Mouse (Mus musculus) adipocyte (in vitro differentiated cells): ENCODE measurements around the gene Sectm1b.
A peak's percentile ranks its signal among the peaks of the same experiment; 100 is the strongest.
"Not testable (repeated sequence)": the region's sequence is repeated elsewhere in the genome, so short reads cannot be mapped to it uniquely, and the experiment has no call there.

Experiments
- DNase-seq: peaks from one replicate; pipeline ENCODE4 v3.0.0-alpha.2; 2016; ENCODE audit warnings: low spot score

The Sectm1b gene

DNA sequence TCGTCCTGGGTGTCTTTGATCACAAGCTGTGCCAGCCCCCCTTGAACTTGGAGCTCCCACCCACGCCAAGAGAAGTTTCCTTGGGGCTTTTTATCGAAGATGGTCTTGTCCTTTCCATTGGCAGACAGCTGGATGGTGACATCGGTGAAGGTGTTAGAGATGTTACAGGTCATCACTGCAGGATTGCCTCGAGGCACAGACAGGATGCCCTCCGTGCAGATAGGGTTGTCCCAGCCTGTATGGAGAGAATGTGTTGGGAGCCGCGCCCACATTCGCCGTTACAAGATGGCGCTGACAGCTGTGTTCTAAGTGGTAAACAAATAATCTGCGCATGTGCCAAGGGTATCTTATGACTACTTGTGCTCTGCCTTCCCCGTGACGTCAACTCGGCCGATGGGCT, 6.3 kb upstream of the Sectm1b start:
- DNase-seq = not testable (repeated sequence)

DNA sequence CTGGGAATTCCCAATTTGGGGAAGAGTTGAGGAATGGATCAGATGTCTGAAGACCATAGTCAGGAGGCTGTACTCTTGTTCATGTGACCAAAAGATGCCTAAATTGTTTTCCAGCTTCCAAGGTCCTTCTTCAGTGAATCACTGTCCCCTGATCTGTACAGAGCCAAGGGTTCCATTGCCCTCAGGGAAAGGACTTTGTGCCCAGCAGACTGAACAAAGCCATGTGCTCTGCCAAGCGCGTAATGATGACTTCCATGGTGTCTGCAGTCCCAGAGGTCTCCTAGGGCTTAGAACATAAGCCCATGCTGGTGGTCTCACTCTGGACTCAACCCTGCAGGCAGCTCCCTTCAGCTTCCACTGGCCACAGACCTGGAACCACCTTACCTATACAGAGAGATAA, 4.5 kb upstream of the Sectm1b start:
- DNase-seq = no peak

DNA sequence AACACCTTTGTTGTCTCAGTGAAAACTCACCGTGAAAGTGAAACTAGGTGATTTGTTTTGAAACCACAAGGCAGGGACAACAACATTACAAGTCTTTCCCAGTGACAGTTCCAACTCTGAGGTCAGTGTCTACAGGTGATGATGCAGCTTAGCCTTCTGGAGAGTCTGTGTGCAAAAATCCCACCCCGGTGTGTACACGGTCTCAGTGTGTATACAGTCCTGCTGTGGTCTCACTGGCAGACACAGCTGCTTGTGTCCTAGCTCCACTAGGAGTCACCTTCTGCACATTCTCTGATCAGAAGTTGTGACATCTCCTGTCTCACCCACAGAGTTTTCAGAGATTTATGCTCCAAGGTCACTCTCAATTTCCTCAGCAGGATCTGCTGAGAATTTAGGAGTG, 828 bp upstream of the Sectm1b start:
- peak; percentile 29 for DNase-seq

DNA sequence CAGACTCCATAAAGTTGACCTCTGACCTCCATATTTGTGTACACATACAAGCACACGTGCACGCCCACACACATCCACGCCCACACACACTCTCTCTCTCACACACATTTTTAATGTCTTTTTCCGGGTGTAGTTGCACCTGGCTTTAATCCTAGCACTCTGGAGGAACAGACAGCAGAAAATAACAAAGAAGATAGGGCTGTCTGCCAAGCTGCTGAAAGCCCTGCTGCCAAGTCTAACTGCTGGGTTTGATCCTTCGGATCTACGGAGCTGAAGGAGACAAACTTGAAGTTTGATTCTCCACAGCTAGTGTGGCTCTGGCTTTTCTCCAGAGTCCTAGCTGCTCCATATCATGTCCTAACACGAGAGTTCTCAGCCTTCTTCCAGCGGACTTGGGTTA, 1.8 kb downstream of the Sectm1b start:
- DNase-seq = peak; percentile 41

DNA sequence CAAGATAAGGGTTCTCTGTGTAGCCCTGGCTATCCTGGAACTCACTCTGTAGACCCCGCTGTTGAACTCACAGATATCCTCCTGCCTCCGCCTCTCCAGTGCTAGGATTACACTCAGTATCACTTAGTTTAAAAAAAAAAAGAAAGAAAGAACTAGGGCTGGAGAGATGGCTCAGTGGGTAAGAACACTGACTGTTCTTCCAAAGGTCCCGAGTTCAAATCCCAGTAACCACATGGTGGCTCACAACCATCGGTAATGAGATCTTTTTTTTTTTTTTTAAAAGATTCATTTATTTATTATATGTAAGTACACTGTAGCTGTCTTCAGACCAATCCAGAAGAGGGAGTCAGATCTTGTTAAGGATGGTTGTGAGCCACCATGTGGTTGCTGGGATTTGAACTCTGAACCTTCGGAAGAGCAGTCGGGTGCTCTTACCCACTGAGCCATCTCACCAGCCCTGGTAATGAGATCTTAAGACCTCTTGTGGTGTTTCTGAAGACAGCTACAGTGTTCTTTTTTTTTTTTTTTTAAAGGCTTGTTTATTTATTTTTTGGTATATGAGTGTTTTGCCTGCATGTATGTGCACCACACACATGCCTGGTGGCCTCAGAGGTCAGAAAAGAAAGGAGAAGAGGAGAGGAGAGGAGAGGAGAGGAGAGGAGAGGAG, 2.8 kb downstream of the Sectm1b start:
- not testable (repeated sequence) for DNase-seq

DNA sequence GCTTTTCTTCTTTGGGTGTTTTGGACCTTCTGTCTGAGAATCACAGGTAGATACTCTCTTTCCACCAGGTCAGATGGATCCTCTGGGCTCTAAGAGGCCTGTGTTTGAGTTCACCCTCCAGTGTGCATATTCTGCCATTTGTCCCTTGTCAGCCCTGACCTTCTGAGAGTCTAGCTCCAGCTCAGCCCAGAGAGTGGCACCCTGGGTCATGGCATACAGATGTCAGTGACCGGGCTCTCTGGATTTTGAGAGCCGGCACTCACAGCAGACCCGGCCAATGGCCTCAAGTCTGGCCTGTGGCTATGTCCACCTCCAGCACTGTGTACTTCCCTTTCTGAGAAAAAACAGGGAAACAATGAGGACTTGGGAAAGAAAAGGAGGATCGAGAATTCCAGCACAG, 3.9 kb downstream of the Sectm1b start:
- no peak for DNase-seq

DNA sequence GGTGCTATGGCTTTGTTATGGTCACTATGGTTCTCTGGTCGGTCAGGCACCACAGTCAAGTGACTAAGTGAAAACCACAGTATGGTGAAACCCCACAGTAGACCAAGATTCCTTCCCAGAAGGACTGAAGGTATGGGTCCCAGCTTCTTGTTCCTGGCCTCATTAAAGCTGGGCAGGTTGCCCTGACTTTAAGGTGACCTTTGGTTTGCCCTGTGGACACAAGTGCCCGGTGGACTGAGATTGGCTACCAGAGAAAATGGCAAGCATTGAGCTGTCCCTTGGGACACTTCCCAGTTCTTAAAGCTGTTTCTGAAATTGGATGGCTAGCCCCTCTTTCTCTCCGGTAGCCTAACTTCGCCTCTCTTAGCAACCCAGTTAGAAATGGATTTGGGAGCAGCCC, 4.4 kb downstream of the Sectm1b start:
- no peak for DNase-seq

DNA sequence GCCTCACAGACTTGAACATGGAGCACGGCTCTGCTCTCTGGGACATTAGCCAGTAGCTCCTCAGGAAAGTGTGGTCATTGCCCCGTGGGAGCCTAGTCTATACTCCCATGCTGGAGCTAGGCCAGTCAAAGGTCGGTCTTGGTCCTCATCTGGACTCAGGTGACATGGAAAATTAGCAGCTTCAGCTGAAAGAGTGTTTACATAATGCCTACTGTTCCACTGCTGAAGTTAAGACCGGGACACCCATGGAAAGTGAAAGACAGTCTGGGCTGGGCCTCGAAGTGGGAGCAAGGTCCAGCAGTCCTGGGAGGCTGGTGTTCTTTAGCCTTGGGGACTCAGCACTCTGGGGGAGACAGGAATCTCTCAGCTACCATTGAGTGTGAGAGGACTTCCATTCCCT, 5.2 kb downstream of the Sectm1b start:
- DNase-seq = no peak

DNA sequence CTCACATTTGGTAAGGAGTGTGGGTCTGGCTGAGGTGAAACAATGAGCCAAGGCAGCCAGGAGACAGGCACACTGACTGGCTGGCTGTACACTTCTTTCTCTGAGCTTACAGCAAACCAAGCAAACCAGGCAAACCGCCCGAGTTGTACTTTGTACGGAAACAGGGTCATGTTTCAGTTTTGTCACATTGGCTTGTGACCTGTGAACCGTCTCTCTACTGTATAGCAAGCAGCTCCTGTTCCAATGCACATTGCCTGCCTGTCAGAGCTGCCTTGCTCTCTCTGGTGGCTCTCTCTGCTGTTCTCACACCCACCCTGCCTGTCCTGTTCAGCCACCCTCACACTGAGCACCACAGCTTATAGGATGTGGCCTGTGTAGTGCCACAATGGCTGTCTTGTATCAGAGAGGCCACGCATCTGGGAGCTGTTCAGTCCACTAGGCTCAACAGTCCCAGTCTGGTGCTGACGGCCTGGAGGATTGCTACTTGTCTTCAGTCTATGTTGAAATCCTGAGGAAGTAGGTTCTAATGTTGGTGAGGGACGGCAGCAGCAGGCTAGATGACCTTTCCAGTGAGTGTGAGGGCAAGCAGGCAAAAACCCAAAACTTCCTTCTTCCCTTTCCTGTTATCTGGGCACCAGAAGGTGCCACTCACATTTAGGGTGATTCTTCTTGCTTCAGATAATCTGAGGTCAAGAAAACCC, 6.7 kb downstream of the Sectm1b start:
- peak; percentile 58 for DNase-seq

DNA sequence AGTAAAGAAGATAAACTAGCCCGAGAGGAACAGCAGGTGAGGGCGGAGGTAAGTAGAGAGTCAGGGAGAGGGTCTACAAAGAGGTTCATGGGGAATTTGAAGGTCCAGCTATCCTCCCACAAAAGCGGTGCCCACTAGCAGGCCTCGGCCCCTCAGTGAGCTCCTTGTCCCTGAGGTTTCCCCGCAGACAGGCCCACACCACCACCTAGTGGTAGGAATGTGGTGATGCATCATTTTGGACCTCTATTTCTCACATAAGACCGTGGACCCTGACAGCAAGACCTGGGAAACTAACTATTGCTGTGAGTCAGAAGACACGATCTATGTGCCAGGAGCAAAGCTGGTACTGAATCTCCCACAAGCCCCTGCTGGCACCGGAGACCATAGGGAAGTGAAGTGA, 9.8 kb downstream of the Sectm1b start:
- DNase-seq = peak; percentile 53

DNA sequence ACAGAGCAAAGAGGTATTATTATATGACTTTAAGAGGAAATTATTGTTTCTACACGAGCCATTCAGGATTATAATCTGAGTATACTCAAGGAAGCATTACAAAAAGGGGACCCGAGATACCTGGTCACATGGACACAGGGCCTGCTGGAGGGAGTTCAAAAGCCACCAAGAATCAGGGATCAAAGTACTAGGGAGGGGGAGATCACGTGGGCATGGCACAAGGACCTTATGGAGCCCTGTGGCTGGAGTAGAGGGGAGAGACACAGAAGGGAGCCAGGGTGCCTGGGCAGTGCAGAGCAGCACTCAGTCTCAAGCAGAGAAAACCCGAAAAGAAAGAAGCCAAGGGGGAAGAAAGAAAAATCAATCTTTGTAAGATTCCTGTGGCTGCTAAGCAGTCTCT, 11.0 kb downstream of the Sectm1b start:
- no peak for DNase-seq

DNA sequence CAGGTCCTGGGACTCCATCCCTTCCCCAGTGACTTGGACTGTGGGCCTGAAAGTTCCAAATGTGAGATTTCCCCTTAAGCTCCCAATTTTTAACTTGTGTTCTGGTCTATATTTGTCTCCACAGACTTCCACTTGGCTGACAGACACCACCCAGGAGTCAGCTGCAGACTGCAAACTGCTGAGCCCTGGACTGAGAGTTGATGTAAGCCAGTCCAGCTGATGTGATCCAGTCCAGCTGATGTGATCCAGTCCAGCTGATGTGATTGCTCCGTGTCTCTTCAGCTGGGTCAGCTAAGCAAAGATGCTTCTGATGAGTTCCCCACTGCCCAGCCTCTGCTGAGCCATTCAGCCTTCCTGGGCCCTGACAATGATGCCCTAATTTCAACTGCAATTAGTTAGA, 11.6 kb downstream of the Sectm1b start:
- DNase-seq = no peak

DNA sequence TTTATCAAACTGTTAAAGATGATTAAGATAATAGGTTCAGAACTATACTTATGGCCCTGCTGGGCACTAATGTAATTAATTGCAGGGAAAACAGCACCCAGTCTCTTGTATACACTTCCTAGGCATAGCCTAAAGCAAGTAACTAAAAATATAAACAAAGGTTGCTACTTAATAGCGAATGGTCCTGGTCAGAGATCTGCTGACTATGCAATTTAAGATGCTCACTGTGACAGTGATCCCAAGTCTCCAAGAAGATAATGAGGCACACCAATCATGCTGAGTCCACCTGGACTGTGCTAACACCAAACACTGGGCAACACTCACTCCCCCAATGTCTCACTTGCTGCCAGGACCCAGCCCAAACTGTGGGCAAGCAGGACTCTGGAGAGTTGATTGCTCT, 13.5 kb downstream of the Sectm1b start:
- DNase-seq = no peak

DNA sequence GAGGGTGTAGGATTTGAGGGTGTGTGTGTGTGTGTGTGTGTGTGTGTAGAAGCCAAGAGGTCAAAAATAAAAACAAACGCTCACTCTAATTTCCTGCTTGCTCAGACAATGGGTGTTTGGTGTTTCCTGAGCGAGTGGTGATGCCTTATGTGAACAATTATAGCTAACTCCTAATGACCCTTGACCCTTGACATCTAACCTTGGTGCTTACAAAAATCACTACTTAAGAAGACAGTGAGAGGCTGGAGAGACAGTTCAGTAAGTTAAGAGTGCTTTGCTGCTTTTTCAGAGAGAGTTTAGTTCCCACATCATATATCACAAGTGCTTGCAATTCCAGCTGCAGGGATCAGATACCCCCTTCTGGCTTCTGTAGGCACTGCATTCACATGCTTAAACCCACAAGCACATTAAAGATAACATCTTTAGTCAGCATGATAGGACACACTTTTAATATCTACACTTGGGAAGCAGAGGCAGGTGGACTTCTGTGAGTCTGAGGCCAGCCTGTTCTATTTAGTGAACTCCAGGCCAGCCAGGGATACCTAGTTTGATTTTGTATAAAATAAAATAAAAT, 15.5 kb downstream of the Sectm1b start:
- no peak for DNase-seq

DNA sequence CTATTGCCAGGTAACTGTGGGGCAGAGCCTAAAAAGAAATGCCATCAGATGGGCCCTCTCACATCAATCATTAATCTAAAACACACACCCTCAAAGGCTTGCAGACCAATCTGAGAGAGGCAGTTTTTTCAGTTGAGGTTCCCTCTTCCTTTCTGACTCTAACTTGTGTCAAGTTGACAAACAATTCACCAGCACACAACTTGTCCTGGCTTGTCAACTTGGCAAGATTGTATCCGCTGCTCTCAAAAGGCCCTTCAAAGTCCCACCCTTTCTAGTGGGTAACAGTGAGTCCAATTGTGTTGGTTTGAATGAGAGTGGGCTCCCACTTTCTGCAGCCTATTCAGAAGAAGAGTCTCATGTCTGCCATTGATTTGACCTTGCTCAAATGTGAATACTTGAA, 18.1 kb downstream of the Sectm1b start:
- no peak for DNase-seq

DNA sequence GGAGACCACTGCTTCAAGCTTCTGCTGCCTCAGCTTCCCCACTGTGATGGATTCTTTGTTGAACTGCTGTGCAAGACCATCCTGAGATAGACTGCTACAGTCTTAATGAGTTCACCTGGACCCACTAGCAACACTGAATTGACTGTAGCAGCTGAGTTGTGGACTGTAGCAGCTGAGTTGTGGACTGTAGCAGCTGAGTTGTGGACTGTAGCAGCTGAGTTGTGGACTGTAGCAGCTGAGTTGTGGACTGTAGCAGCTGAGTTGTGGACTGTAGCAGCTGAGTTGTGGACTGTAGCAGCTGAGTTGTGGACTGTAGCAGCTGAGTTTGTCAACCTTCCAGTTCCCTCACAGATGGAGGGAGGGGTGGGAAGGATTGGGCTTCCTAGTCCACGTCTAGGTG, 20.3 kb downstream of the Sectm1b start:
- DNase-seq = not testable (repeated sequence)

DNA sequence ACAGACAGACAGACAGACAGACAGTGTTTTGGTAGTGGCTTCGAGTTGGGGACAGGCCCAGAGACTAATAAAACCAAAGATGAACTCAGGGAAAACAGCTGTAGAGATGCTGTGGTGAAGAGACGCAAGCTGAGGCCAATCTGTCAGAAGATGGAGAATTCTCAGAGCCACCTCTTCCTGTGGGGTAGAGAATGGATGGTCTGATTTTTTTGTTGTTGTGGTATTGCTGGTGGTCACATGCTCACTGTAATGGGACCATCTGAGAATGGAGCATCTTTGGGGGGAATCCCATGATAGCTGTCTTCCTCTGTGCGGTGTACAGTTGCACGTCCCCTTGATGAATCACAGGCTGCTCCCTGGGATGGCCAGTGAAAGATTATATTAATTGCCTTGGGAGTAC, 20.9 kb downstream of the Sectm1b start:
- no peak for DNase-seq

DNA sequence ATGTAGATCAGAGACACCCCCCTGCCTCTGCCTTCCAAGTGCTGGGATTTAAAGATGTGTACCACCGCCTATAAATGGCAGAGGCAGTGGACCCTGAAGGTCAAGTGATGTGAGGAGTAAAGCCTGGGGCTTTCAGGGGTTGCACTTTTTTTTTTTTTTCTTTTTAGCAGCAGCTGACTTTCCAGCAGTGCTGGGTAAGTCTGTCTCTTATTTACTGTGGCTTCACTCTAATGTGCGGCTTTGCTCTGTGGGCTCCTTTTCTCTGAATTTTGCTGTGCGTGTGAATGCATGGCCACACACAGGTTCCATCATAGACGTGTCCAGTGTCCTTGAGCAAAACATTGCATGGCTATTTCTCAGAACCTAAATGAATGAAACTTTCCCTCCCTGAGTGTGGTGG, 21.7 kb downstream of the Sectm1b start:
- no peak for DNase-seq

DNA sequence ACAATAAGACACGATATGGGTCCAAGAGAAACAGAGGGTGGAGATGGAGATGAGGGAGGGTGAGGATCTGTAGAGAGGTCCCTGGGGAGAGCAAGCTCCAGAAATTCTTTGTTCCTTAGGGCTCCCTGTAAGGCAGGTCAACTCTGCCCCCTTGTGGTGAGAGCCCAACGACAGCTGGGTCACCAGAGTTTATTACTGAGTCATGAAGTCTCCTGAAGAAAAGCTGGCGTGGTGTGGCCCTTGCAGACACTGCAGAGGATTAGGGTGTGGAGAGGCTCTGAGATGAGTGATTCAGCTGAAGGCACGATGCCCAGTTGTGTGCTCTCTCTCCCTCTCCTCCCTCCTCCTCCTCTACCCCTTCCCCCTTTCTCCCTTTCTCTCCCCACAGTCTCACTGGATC, 22.2 kb downstream of the Sectm1b start:
- peak; percentile 90 for DNase-seq

DNA sequence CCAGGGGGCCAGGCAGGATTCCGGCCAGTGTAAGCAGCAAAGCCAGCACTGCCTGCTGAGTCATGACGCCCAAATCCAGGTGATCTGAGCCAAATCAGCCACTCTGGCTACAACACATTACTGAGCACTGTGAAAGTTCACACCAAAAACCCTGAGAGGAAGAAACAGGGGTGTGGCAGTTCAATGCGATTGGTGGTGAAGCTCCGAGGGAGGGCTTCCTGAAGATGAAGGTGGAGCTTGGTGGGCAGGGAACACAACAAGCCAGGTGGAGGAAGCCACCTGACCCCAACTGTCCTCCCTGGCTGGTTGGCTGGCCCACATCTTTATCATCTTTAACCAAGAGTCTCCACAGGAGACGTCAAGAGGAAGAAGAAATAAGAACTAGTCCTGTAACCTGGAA, 24.1 kb downstream of the Sectm1b start, which contains the start of gene Cd7:
Gene Cd7, minus strand, starts transcription at position 117 of the 400 bp plus-strand sequence.
- DNase-seq = no peak

DNA sequence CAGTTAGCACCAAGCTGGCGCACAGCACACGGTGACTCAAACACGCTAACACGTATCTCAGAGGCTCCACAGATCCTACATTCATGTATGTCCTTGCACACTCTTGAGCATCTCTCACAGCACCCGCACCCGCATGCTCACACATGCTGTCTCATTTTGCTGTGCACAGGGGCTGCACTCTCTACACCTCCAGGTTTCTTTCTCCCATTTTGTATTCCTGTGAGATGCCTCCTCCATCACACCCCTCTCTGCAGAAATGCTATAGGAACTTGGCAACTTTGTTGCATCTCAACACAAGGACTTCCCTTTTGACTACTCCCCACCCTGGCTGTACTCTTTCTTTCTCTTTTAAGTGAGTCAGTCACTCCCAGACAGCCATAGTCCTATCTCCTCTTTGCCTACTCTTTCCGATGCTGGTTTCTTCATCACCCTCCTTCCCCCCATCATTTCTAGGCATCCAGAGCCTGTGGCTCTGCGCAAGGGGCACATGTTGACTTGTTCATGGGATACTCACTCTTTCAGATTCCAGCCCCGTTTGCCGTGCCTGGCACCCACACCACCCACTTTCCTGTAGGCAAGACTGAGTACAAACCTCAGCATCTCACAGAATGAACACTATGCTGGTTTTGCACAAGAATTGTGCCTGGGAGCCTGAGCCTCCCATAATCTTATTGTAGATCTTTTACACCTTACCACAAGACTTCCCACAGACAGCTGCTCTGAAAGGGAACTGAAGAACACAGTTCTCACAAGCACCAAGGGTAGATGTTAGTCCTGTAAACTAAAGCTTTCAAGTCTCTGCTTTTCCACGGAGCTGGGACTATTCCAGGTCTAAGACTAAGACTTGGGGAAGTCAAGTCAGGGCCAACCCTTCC, 24.8 kb downstream of the Sectm1b start:
- DNase-seq = no peak

DNA sequence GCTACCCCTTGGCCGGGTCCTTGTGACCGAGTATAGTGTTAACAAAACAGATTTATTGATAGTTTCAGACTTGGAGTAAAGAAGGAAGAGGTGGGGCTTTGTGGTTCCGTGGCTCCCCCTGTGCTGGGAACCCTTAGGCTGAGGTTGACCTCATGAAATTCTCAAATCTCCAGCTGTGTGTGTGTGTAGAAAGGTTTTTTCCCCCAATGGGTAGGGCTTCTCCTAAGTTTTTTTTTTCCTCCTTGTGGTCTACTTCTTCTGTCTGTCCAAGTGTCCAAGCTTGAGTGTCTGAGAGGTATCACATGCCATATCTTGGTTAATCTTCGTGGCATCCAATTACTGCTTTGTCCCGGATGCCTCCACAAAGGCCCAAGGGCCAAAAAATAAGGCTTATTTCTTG, 30.3 kb downstream of the Sectm1b start:
- no peak for DNase-seq

DNA sequence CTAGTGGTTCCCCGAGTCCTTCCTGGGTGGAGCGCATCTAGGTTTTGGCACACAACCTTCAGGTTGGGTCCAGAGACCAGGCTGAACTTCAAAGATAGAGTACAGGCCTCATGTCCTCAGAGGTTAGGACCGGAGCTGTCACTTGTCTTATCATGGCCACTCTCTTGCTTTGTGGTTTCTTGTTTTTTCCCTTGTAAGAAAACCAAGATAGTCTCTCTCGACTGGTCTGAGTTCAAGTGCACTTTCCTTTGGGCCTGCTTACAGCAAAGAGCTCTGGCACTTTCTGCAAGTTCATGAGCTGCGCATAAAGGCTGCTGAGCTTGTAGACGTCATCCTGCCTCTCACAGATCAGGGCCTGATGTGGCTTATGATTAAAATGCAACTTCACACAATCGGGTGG, 36.1 kb downstream of the Sectm1b start:
- no peak for DNase-seq
